Mouse (Mus musculus) lung, postnatal 4 days (tissue): Measurements from ENCODE around the gene Pgam2.
A peak's percentile ranks its signal among the peaks of the same experiment; 100 is the strongest.

Source experiments
- DNase-seq, 2 experiments: peaks; one replicate each; pipeline ENCODE4 v3.0.0; 2021

The Pgam2 gene

DNA sequence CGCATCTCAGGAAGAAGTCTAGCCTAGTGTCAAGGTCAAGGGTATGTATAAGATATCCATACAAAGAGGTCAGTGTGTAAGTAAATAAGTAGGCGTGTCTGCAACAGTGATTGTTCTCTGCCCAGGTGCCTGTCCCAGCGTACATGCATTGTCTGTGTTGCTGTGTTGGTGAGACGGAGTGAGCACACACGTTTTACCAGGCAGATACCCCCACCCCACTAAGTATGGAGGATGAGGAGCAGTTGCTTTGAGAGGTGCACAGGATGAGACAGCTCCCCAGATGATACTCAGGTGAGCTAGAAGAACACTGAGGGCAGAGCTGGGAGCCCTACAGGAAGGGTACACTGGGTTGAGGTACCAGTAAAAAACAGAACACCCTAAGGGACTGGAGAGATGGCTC, 641 bp upstream of the Pgam2 start:
- DNase-seq = no peak

- DNase-seq = no peak
Measured at GRCm38 (mm10) chr11:5802457-5803217, 896 bp downstream of the Pgam2 start.

GRCm38 (mm10) chr11:5802005-5802404, 1.5 kb downstream of the Pgam2 start:
- no peak for DNase-seq

DNA sequence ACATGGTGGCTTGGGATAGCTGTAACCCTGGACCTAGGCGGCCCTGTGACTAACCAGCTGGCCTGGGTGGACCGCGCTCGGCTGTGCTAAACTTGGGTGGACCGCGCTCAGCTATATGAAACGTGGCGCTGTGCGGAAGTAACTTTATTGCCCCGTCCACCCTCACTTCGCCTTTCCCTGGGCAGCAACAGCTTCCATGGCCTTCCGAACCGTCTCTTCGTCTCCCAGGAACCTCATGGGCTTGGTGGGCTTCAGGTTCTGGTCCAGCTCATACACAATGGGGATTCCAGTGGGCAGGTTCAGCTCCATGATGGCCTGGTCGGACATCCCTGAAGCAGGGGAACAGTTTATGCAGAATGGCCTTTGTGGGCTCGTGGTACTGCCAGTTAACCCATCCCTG, 2.0 kb downstream of the Pgam2 start:
- no peak for DNase-seq

DNA sequence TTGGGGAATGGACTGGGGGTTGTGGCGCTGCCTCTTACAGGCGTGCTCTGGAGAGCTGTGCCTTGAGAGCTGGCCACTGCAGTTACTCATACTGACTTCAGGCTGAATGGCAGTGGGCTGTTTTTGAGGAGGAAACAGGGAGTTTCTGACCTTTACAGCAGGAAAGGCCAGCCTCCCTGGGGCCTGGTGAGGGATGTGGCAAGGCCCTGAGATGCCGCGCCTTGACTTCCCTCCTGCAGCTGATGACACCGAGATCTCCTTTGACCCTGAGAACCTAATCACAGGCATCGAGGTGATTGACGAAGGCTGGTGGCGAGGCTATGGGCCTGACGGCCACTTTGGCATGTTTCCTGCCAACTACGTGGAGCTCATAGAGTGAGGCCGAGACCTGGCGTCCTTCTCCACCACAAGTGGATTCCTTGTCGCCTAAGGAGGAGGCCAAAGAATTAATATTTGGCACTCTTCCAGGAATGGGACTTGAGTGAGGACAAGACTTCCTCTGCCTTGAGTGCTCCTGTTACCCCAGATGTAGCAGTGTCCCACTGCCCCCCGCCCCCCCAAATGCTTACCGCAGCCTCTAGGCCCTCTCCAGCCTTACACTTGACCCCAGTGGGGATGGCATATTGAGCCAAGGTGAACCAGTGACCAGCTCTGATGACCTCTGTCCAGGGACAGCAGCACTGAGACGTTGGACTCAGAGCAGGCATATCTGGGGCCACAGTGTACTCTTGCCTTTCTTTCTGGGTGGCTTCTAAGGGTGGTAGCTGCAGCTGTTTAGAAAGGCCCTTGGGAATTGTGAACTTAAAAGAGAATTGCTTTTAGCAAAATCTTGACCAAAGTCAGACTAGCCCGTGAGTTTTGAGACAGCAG, 3.7 kb downstream of the Pgam2 start:
- DNase-seq = peak; percentile 71 to 81

DNA sequence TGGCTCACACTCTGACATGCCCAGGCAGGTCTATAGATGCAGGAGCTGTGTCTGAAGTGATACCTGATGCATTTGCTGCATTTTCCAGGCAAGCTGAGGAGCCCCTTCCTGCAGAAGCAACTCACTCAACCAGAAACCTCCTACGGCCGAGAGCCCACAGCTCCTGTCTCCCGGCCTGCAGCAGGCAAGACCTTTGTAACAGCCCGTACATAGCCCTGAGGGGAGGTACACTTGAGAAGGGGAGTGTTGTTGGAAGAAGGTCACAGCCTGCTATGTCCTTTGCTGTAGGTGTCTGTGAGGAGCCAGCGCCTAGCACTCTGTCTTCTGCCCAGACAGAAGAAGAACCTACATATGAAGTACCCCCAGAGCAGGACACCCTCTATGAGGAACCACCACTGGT, 5.6 kb downstream of the Pgam2 start:
- no peak for DNase-seq

DNA sequence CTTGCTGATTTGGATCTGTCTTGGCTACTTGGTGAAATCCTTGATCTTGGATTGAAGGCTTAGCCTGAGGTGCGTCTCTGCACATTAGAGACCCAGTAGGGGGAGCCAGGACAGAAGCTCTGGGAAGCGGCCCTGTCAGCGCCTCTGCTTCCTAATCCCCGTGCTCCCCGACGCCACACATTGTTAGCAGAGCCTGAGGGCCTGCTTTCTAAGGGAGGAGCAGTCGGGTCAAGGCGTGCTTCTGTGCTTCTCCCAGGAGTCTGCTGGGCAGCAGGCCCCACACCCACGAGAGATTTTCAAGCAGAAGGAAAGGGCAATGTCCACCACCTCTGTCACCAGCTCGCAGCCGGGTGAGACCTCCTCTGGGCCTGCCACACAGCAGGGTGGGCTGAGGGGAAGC, 6.2 kb downstream of the Pgam2 start:
- no peak for DNase-seq

GRCm38 (mm10) chr11:5796939-5797338, 6.6 kb downstream of the Pgam2 start:
- no peak for DNase-seq

DNA sequence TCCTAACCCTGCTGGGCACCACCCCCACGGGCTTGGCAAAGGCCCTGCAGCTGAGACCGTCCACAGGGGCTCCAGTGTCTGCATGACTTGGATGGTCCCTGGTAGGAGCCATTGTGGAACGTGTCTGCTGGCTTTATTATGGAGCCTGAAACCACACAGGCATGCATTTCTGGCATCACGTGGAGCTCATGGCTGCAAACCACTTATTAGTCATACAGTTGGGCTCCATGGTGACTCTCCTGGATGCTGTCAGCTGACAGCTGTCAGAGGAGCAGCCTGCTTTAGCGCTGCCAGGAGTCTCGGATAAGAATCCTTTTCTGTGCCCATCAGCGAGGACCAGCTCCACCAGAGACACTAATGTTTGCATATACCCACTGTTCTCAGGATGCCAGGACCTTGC, 7.8 kb downstream of the Pgam2 start:
- DNase-seq = no peak

DNA sequence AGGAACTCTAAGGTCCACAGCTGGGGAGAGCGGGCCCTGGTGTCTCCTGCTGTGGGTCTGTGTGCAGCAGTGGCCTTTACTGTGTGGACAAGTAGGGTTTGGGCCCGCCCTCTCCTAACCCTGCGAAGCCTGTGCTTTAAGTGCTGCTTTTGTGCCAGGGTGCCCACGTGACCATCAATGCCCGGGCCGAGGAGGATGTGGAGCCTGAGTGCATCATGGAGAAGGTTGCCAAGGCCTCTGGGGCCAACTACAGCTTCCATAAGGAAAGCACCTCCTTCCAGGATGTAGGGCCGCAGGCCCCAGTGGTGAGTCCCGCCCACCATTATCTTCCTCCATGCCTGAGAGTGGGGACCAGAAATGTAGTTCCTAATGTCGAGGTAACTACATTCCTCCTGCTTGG, 8.2 kb downstream of the Pgam2 start:
- no peak for DNase-seq

DNA sequence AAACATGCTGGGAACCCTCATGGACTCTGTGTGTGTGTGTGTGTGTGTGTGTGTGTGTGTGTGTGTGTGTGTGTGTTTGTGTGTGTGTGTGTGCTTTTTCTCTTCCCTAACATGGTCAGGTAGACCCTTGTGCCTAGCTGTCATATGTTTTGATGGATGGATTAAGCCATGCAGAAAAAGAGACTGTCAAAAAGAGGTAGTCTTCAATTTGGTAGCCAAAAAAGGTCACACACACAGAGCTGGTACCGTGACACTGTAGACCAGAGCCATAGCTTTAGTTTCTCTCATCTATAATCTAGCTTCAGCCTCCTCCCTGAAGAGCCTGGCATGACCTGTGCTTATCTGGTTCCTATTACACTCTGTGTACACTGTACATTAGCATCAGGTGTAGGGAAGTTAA, 13.1 kb downstream of the Pgam2 start:
- no peak for DNase-seq

DNA sequence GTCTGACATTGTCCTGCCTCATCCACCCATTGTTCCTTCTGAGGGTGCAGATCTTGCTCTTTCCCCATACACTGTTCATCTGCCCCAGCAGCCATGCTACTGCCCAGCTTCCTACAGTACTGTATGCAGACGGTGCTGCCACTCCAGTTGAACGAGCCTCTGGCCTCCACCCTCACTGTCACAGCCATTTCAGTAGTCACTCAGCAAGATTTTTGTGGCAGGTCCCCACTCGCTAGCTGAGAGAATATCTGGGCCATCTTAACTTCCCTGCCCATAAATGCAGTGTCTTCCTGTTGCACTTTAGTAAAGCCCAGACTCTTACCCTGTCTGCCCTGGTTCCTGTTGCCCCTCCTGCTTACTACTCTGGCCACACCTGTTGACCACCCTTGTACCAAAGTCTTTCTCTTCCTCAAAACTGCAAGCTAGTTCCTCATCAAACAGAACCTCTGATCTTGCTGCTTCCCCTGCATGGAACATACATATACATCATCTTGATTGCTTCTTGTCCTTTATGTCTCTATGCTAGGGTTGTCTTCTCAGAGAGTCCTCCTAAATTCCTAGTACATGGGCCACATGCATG, 13.7 kb downstream of the Pgam2 start:
- no peak for DNase-seq

DNA sequence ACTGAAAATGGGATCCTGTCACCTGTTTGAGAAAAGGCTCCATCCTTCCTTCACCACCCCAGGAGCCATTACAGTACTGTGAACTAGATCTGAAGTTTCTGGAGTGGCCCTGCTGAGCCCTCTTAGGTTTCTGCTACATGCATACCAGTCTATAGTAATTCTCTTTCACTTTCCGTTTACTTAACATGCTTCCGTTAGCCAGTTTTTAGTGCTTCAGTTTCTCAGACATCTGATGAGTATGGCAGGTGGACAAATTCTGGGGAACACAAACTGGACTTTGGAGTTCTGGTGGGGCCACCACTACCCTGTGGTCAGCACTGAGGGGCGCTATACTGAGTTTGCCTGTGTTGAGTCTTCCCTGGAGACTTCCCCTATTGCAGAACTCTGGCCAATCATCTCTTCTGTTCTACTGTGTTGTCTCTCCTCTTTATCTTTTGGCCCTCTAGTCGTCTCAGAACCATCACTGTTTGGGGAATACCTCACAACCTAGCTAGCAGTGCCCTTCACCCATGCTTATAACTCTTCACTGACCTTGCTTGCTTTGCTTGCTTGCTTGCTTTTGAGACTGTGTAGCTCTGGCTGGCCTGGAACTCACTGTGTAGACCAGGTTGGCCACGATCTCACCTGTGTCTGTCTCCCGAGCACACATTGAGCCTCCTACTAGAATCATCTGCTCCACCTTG, 14.3 kb downstream of the Pgam2 start:
- peak in 1 of 2 experiments; percentile 49 for DNase-seq

DNA sequence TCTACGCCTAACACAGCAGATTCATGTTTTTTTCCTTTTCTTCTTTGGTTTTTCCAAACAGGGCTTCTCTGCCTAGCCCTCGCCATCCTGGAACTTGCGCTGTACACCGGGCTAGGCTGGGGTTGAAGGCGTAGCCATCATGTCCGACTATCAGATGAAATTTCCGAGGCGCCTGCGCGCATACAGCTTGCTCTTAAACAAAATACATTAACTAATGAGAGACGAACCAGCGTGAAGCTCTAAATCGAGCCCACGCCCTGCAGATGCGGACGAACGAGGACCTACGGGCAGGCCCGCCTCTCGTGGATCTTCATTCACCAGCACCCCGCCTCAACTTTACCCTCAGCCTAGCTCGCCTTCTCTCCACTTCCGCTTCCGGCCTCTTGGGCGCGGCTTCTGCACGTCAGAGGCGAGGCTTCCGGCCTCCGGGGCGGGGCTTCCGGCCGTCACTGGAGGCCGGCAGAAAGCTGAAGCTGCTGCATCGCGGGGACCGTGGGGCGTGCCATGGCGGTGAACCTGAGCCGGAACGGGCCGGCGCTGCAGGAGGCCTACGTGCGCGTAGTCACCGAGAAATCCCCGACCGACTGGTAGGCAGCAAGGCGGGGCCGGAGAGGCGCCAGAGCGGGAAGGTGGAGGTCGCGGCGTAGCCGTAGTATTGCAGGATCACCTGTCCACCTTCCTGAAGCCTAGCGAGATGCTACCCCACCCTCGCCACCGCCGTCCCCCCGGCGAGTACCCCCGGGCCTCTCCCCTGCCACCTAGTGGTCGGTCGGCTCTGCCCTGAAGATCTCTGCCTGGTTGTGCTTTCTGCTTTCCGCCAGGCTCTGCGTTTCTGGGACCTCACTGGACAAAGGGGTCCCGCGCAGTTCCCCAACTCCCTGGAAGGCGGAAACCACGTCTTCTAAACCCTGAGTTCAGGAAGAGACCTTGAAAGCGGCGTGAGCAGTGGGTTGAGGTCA, 15.2 kb downstream of the Pgam2 start, which contains the start of gene Dbnl:
Gene Dbnl (plus strand): TSS at position 433 of the 959 bp plus-strand sequence.
- peak; percentile 98 for DNase-seq

DNA sequence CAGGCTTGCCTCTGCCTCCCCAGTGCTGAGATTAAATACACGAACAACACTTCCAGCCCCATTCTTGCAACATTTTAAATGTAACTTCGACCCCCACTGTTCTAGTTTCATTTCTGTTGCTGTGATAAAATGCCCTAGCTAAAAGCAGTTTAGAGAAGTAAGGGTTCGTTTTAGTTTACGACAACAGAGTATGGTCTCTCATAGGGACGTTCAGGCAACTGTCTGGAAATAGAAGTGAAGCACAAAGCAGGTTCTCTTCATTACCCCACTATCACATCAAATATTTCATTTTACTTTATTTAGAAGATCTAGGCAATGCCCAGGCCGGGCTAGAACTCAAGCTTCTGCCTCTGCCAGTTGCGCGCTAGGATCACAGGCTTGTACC, 15.9 kb downstream of the Pgam2 start:
- DNase-seq = no peak

DNA sequence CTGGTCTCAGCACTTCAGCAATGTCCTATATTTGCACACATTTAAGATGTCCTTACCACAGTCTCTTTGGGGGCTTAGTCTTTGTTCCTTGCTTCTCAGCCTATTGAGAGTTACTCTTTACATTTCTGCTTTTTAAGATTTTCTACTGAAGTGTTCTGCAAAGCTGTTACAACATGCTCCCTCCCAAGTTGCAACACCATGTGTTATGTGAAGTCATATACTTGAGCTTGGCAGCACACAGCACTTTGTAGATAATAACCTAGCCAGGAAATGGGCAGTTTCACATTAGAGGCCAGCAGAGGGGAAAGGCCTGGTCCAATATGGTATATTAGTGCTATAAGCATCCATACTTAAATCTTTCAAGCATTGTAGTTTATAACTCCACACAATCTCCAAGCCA, 17.8 kb downstream of the Pgam2 start:
- peak in 1 of 2 experiments; percentile 58 for DNase-seq

GRCm38 (mm10) chr11:5782199-5782944, 21.2 kb downstream of the Pgam2 start:
- DNase-seq = no peak

DNA sequence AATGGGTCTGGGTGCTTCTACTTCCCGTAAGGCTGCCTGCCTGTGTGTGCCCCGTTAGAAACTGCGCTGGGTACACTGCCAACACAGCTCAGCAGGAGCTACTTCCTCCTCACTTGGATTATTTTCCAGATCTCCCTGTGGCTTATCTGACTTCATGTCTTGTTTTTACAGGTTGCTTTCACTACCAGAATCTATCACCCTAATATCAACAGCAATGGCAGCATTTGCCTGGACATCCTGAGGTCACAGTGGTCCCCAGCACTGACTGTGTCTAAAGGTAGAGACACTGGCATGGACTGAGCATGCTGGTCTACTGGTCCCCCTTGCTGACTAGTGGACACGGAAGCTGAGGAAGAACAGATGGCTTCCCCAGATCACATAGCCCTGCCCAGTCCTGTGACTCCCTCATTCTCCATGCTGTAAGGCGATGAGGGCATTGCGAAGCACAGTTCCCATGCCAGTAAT, 23.5 kb downstream of the Pgam2 start:
- DNase-seq = no peak

DNA sequence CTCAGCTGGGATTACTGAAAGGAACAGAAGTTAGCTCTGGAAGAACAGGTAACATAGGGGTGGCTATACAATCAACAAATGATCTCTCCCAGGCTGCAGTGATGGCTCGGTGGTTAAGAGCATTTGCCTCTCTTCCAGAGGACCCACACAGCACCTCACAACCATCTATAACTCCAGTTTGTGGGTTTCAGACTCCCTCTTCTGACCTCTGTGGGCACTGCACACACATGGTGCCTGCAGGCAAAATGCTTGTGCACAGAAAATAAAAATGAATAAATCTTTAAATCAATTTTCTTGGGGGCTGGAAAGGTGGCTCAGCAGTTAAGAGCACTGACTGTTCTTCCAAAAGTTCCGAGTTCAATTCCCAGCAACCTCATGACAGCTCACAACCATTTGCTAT, 25.1 kb downstream of the Pgam2 start:
- no peak for DNase-seq

- DNase-seq = no peak
Measured at GRCm38 (mm10) chr11:5766019-5766418, 37.5 kb downstream of the Pgam2 start.

DNA sequence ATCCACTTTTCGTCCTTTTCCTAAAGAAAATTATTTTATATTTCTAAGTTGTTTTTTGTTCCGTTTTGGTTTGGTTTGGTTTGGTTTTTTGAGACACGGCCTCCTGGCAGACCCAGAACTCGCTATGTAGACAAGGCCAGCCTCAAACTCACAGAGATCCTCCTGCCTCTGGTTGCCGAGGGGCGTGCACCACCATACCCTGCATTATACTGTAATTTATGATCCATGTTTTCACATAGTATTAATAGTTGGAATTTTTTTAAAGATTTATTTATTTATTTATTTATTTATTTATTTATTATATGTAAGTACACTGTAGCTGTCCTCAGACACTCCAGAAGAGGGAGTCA, 40.9 kb downstream of the Pgam2 start:
- DNase-seq = no peak
